Mouse (Mus musculus): ENCODE measurements around the gene Arhgef5. TPM values are rescaled to one million over a fixed set of nuclear protein-coding genes. Genes with fewer than 3 reads are reported as not detected.

Gene Arhgef5
- total RNA-seq, 2 experiments from 2014 or later, result 2.5 to 3.0 TPM

DNA sequence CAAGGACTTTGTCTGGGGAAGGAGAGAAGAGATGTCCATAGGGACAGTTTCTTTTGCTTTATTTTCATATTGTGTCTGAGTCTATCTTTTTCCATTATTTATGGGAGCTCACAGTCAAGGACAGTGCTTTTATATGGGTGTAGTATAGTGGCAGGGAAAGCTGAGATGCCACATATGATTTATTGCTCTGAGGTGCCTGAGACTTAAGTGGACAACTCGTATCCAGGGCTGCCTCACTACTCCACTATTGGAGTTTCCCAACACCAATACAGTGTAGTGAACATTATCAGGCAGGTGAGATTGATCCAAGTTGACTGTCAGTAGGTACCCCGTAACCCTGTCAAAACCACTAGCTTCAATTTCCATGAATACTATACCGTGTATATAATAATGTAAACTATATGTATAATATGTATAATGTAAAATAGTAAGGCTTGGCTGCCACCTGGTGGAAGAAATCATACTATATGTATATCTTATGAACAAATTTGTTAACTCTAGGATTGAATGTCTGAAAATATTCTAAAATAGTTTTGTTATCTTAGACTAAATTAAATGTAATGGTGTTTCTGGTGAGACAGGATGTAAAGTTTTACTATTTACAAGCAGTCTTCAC, 70.3 kb downstream of the Arhgef5 start:
- DNase-seq (ENCODE audit: extremely low spot score in 1 of 2, low spot score in 2 of 2), result no peak
- H3K27ac ChIP-seq, result no peak overlapping the region
- peak; percentile 50 for TF ChIP-seq CTCF (IDR thresholded peaks at IDR 0.05)
- intact Hi-C loops (cut with DNase I), result loop anchor here (10.0 kb wide), 1 partner anchor 81 kb away; no protein-coding TSS in a partner anchor
- H3K4me3 ChIP-seq, result no peak overlapping the region

- TF ChIP-seq CTCF (IDR thresholded peaks at IDR 0.05), result no peak
- no peak overlapping the region for H3K27ac ChIP-seq
- no peak for DNase-seq (ENCODE audit: extremely low spot score in 1 of 2, low spot score in 2 of 2)
- intact Hi-C loops (cut with DNase I), result loop anchor here (10.0 kb wide), 1 partner anchor 83 kb away; no protein-coding TSS in a partner anchor
- H3K4me3 ChIP-seq, result no peak overlapping the region
These were observed 72.1 kb downstream of the Arhgef5 start for GRCm38 (mm10) chr6:43337491-43337961.

- Histone ChIP-seq H3K4me3 (no peak overlapping the region), H3K27ac (no peak overlapping the region)
- intact Hi-C loops (cut with DNase I), result loop anchor here (10.0 kb wide), 1 partner anchor 84 kb away; no protein-coding TSS in a partner anchor
- TF ChIP-seq CTCF (IDR thresholded peaks at IDR 0.05), result no peak
- DNase-seq (ENCODE audit: extremely low spot score in 1 of 2, low spot score in 2 of 2), result no peak
These were observed 73.4 kb downstream of the Arhgef5 start for GRCm38 (mm10) chr6:43338804-43339203.

Other genes starting within 250 kb of the Arhgef5 start
- gene Olfr441, start 159.2 kb upstream of the Arhgef5 start, total RNA-seq (2021), result not detected
- not detected for gene Olfr237-ps1, start 119.0 kb upstream of the Arhgef5 start, total RNA-seq (2021)
- gene Olfr437, start 102.3 kb upstream of the Arhgef5 start, total RNA-seq (2021), result not detected
- not detected for gene Olfr13, start 93.4 kb upstream of the Arhgef5 start, total RNA-seq (2021)
- not detected for gene Olfr435, start 68.4 kb upstream of the Arhgef5 start, total RNA-seq (2021)
- not detected for gene Olfr434, start 52.6 kb upstream of the Arhgef5 start, total RNA-seq (2021)
- not detected for gene Olfr47, start 34.1 kb upstream of the Arhgef5 start, total RNA-seq (2021)
- not detected for gene Nobox, start 44.0 kb downstream of the Arhgef5 start, total RNA-seq (2021)